Mouse (Mus musculus) frontal cortex, postnatal 25 days (tissue): Measurements from ENCODE around the gene Gramd1b.

Experiments used
- DNase-seq, 2 experiments: peaks; one replicate each; pipeline ENCODE4 v3.0.0; 2022; ENCODE audit warnings: low spot score in 2 of 2

Gramd1b gene

GRCm38 (mm10) chr9:40370151-40370550 is 161.0 kb downstream of the Gramd1b start:
- no peak for DNase-seq

DNA sequence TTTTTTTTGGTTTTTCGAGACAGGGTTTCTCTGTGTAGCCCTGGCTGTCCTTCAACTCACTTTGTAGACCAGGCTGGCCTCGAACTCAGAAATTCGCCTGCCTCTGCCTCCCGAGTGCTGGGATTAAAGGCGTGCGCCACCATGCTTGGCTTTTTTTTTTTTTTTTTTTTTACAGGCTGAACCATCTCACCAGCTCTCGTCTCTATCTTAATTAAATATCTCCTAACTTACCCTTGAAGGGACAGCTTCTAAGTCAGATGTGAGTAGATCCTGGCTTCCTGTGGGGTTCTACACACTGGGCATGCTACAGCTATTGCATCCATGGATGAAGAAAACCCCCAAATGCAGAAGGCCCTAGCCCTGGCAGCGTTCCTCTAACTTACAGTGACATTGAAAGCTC is 164.4 kb downstream of the Gramd1b start:
- DNase-seq: no peak

- DNase-seq: no peak
Observed at GRCm38 (mm10) chr9:40364312-40364711, 166.9 kb downstream of the Gramd1b start.

DNA sequence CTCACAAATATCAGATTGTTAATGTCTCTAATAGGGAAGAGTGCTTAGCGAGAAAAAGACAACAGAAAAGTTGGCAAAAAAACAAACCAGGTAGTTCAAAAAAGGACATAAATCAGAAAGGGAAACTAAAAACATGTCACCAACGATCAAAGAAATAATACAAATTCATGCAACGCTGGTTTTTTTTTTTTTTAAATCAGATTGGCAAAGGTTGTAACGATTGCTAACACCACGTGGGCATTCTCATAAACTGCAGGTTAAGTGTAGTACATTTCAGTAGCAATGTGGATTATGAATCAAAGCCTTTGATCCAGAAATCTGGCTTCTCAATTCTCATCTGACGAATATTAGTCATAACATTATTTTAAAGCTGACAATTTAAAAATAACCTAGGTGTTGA is 169.2 kb downstream of the Gramd1b start:
- DNase-seq: no peak

DNA sequence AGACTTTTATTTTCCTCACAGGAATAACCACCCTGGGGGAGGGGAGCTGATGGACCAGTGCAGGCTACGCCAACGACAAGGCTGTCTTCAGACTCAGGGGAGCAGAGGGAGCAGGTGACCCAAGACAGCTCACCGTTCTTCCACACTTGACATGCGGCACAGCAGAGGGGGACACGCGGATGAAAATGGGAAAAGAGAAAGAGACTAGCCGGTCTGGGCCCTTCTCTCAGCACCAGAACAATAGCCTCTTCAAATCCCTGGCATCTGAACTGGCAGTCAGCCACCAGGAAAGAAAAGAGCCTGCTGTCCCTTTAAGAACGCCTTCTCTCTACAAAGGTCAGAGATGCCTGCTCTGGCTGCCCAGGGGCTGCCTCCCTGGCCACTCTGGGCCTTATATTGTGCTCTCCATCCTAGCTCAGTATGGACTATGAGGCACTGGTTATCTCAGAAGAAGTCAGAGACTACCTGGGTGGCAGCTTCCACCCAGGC is 172.7 kb downstream of the Gramd1b start:
- no peak for DNase-seq

DNA sequence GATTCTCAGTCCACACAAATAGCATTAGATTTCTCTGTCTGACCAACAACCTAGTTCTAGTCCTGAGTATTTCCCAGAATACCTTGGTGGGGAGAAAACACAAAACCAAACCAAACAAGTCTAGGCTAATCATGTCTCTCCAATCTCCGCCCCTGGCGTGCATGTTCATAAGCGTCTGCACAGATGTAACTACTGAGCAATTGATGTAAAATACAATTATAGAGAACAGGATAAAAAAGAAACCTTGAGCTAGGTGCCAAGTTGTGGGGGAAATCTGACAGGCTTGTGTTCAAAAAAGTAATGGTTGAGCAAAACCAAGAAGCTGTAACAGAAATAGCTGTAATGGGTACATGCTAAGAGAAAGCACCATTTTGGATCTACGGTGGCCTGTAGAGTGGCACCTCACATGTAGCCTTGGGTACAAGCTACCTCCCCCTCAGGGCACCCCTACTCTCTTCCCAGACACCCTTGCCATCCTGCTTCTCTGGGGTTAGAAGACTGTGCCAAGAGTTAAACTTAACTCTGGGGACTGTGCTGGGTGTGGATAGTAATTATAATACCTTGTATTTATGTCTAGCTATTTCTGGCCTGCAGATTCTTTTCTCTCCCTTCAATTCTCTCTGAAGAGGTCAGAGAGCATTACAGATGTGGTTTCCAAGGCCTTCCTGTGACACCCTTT is 174.3 kb downstream of the Gramd1b start:
- no peak for DNase-seq

- DNase-seq: no peak
Observed at GRCm38 (mm10) chr9:40356368-40356767, 174.8 kb downstream of the Gramd1b start.

DNA sequence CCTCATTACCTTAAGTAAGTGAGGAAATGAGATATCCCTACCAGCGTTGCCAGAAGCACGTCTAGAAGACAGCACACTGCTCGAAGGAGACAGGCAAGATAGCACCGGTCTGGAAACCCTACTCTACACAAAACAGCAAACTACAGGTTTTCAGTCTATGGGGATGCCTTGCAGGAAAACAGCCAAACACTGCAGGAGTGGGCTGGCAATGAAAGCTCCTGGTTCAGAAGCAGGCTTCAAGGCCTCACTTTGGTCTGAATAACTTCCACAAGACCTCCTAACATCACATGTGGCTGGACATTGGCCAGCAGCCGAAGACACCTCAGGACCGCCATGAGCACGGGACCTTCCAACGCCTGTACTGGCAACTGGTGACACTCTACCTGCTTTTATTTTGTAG is 175.8 kb downstream of the Gramd1b start:
- DNase-seq: no peak

DNA sequence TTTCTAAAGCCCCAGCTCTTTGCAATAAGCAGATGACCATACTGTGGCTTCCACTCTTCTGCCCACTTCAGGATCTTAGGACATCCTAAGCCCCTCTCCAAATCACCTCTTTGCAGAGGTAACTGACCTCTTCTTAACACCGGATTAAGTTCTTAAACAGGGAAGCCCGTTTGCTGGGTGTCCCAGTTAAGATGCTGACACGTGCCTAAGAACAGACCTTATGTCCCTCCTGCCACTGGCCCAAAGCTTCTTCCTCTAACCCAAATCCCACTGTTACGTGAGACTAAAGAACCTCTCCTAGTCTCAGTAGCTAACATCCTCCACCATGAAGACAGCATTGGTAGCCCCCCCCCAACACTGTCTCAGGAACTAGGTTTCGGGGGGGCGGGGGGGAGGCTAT is 177.6 kb downstream of the Gramd1b start:
- no peak for DNase-seq

GRCm38 (mm10) chr9:40350640-40351039 is 180.5 kb downstream of the Gramd1b start:
- no peak for DNase-seq

DNA sequence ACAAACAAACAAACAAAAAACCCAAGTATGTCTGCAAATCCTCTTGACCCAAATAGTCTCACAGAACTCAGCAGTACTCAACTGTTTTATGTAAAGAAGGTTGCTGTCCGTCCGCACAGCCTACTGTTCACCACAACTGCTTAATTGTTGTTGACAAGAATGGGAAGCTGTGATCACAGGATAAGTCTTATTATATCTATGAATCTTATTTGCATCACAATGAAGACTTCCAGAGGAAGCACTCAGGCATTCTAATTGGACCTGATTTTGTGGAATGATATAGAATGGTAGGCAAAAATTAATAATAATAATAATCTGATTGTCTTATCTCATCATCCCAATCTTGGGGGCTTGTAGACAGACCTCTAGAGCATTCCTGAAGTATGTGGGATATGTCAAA is 181.1 kb downstream of the Gramd1b start:
- DNase-seq: no peak

DNA sequence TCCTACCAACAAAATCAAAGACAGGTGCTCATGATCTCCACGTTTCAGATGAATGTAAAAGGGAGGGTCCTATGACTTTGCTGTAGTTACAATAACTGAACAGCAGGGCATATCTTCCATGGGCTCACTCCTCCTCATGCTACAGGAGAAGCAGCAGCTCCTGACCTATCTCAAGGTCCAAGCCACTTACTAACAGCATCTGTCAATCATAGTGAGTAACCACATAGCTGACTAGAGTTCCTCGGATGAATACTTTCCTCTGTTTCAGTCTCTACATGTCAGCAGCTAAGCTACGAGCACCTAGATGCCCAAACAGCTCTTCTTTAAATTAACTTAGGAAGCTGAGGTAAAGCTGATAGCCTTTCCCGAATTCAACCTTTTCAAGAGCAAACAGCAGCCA is 181.6 kb downstream of the Gramd1b start:
- no peak for DNase-seq

DNA sequence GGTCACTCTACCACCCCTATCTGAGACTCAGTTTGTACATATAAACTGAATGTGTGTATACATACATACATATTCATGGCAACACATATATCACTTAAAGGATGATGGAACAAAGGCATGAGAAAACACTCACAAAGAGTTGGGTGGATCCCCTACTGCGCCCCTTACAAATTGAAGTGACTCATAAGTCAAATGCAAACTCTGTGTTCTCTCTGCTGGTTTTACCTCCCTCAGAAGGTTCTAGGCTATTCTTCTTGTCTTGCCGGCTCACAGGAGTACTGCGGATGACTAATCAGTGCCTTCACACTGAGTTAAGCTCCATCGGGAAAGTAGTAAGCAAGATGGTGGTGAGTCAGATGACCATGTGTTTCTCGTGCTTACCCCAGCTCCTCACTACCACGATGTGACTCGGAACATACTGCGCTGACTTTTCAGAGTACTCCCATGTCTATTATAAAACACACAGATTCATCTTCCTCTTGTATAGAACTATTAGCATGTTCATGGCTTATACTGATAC is 182.4 kb downstream of the Gramd1b start:
- DNase-seq: no peak

DNA sequence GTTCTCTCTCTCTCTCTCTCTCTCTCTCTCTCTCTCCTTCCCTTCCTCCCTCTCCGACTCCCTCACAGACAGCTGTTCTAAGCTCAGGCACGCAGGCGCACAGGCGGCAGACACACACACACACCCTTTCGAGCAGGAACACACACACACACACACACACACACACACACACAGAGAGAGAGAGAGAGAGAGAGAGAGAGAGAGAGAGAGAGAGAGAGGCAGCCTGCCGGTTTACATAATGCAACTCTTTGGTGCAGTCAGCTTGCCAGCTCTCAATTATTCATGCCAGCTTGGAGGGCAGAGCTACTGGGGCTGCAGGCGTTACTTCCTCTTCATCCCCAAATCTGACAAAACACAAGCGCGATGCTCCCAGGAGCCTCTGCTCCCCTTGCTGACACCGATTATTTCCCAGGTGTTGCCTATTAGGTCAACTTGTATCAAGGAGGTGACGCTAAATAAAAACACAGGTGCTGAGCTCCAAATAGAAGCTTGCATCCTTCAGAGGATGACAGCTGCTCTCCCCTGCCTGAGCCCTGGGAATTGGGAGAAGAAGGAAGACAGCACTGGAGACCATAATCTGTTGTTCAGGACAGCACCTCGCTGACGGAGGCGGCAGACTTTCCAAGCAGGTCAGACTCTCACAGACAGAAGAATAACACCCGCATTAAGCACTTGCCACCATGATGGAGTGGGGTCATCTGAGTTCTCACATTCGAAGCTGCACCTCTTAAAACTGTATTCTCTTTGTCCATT is 184.8 kb downstream of the Gramd1b start:
- DNase-seq: peak in 1 of 2 experiments; percentile 58

DNA sequence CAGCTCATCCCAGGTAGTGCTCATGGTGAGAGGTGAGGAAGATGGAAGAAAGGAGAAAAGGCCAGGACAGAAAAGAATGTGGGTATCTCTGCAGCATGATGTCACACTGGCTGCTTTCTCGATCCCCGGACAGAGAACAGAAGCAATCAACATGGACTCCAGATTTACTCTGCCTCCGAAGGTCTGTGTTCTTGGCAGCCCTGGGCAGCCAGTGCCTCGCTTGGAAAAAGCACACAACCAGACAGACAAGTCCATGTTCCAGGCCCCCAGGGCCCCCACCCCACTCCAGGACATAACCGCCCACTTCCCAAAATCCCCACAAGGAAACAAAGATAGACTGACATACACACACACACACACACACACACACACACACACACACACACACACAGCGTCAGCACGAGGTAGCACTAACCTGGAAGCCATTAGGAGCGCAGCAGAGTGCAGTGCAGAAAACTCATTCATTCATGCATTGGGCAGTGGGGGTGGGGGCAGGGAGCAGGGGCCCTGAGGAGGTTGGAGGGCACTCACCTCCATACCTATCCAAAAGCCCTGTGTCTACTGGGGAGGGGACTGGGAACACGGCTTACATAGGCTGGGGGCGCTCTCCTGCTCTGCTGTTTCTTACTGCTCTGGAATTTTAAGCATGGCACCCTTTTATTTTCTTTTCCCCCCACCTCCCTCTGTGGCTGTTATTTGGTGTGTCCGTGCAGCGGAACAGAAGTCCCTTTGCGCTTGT is 185.5 kb downstream of the Gramd1b start:
- DNase-seq: no peak

DNA sequence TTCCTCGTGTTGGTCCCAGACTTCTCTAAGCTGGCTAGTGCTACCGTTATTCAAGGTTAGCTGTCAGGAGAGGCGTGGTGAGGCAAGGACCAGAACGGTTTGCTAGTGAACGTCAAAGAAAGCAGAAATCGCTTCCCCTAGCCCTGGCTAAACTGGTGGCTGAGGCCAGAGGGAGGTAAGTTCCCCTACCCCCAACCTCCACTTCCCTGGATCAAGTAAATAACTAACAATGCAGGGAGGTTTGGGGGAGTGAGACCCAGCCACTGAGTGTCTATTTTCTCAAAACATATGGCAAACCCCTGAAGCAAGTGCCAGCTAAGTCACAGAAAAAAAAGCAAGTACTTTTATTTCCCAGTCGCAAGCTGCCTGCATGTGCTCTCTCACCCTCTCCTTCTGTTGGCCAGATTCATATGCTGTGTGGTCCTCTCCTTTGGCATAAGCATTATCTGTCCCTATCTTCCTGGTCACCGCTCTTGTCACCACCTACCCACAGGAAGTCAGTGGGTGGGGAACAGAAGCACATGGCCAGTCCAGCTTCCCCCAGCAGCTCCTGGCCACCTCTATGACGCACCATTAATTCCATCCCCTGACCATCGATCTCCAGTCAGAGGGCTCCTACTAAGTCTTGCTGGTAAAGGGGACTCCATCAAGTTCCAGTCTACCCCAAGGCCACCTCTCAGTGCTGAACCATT is 186.2 kb downstream of the Gramd1b start:
- no peak for DNase-seq

DNA sequence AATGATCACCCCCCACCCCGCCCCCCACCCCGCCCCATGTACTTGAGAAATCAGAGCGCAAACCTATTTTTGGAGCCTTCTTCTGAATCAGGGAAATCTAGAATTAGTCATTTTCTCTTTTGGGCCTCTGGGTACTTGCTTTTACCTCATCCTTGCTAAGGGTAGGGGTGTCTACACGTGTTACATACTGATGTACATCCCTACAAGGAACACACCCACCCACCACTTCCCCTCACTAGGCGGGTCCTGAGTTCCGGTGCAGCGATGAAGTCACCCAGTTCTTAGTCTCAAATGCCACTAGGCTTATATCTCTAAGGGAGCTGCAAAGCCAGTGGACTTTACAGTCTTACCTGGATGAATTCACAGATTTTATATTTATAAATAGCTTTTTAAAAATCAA is 187.4 kb downstream of the Gramd1b start:
- no peak for DNase-seq

GRCm38 (mm10) chr9:40343053-40343652 is 188.0 kb downstream of the Gramd1b start:
- DNase-seq: no peak

- DNase-seq: no peak
Observed at GRCm38 (mm10) chr9:40342101-40342500, 189.1 kb downstream of the Gramd1b start.

DNA sequence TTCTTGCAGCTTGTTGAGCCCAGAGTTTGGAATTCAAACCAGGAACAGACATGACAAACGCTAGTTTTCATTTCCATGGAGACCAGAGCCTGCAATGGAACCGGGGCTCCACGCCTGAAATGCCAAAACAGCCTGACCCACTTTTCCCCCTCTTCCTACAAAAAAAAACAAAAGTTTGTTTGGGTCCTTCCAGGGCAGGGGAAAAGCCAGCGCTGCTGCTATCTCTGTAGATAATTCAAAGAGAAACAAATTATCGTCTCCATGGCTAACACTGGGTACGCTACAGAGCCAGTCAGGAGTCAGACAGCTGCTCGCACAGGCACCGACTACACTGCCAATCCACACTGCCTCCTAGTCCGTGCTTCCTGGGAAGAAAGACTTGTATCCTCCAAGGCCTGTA is 191.6 kb downstream of the Gramd1b start:
- no peak for DNase-seq

GRCm38 (mm10) chr9:40337131-40337820 is 193.9 kb downstream of the Gramd1b start:
- no peak for DNase-seq
